Mouse (Mus musculus) intestine, embryonic 15.5 days (tissue): Measurements from ENCODE around the gene Dlx4. TPM values are rescaled to one million over a fixed set of nuclear protein-coding genes. Genes with fewer than 3 reads are reported as not detected.

Experiments
- ATAC-seq: fragments of 200-750 bp; cut with Nextera tagmentation; 2 replicates; pipeline ENCODE4 v1.8.0; 2017; ENCODE audit warnings: moderate TSS enrichment, moderate library complexity
- H3K27ac ChIP-seq: fragments of 300-500 bp; sonication (generic); 2 replicates; pipeline ENCODE4 v1.5.1; 2015; ENCODE audit warnings: mild to moderate bottlenecking, inconsistent platforms
- H3K27me3 ChIP-seq: fragments of 300-500 bp; sonication (generic); replicated peaks from 2 replicates; pipeline ENCODE4 v1.6.1; 2015; ENCODE audit warnings: inconsistent platforms
- H3K36me3 ChIP-seq: fragments of 300-500 bp; sonication (generic); 2 replicates; pipeline ENCODE4 v1.6.1; 2015; ENCODE audit warnings: inconsistent platforms
- H3K4me1 ChIP-seq: fragments of 300-500 bp; sonication (generic); replicated peaks from 2 replicates; pipeline ENCODE4 v1.6.1; 2015; ENCODE audit warnings: inconsistent platforms
- H3K4me2 ChIP-seq: fragments of 300-500 bp; sonication (generic); replicated peaks from 2 replicates; pipeline ENCODE4 v1.6.1; 2015; ENCODE audit warnings: mild to moderate bottlenecking, inconsistent platforms
- H3K4me3 ChIP-seq: fragments of 300-500 bp; sonication (generic); replicated peaks from 2 replicates; pipeline ENCODE4 v1.5.1; 2015; ENCODE audit warnings: inconsistent platforms
- H3K9ac ChIP-seq: fragments of 300-500 bp; sonication (generic); 2 replicates; pipeline ENCODE4 v1.6.1; 2015; ENCODE audit warnings: inconsistent platforms
- H3K9me3 ChIP-seq: fragments of 300-500 bp; sonication (generic); 2 replicates; pipeline ENCODE4 v1.6.1; 2016; ENCODE audit warnings: inconsistent platforms
- WGBS: fragments of 180-500 bp; shearing (Covaris S2); methylation state at CpG from one replicate; pipeline ENCODE4 v1.1.7; 2015; 5-methylcytosine and 5-hydroxymethylcytosine counted together
- polyA plus RNA-seq: library from polyadenylated mRNA; unstranded; fragments of >200 nt; fragmentation: Nextera tagmentation; extraction: Ambion mirVana; gene quantifications from 2 replicates; pipeline ENCODE4 v1.2.1, GENCODE M21; 2015

The Dlx4 gene
- polyA plus RNA-seq, 1 experiment from 2014 or later: 0.16 TPM

GRCm38 (mm10) chr11:95137281-95137680 is 8.8 kb downstream of the Dlx4 start:
- Histone ChIP-seq H3K36me3 (no peaks in the 10 kb centered on the region), H3K27me3 (peaks cover 59% of the 10 kb centered on the region), H3K9me3 (no peaks in the 10 kb centered on the region), H3K4me3 (no peak overlapping the region), H3K9ac (no peak overlapping the region), H3K4me2 (no peak overlapping the region), H3K4me1 (no peaks in the 10 kb centered on the region), H3K27ac (no peak overlapping the region)
- WGBS: 22% methylated on average over 6 of the region's 6 CpGs
- no peak for ATAC-seq

GRCm38 (mm10) chr11:95133321-95133720 is 12.7 kb downstream of the Dlx4 start:
- Histone ChIP-seq H3K36me3 (no peaks in the 10 kb centered on the region), H3K27me3 (peaks cover 26% of the 10 kb centered on the region), H3K9ac (no peak overlapping the region), H3K27ac (no peak overlapping the region), H3K4me2 (no peak overlapping the region), H3K4me1 (peaks cover 7% of the 10 kb centered on the region; the same call in 1 of the 2 replicates), H3K4me3 (no peak overlapping the region), H3K9me3 (no peaks in the 10 kb centered on the region)
- 69% methylated on average over 6 of the region's 6 CpGs for WGBS
- ATAC-seq: no peak

DNA sequence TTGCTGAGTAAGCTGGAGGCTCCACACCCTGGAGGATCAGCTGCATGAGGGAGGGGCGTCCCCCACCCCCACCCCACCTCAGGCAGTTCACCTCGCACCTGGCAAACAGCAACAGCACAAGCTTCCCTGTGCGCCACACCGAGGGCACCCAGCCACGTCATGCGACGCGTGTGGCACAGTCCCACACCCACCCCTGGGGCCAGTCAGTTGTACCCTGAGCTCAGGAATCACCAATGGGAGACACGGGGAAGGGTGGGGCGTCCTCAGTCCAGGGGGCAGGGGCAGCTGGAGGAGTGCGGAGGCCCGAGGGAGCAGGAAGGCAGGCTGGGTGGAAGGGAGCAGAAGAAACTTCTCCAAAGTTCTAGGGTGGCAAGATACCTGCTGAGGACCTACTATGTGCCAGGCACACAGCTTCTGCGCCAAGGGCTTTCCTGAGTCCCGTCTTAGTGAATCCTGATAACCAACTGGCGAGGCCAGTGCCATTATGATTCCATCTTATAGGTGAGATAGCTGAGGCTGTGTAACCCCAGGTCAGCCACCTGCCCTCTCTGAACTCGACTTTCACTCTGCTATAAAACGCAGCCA is 15.3 kb downstream of the Dlx4 start:
- Histone ChIP-seq H3K27me3 (peaks cover 11% of the 10 kb centered on the region; the same call in 1 of the 2 replicates), H3K27ac (no peak overlapping the region), H3K36me3 (no peaks in the 10 kb centered on the region), H3K9ac (no peak overlapping the region), H3K4me2 (peak overlapping the region; percentile 4), H3K4me1 (peaks cover 13% of the 10 kb centered on the region), H3K4me3 (no peak overlapping the region), H3K9me3 (no peaks in the 10 kb centered on the region)
- ATAC-seq: peak; percentile 90
- 55% methylated on average over 17 of the region's 17 CpGs for WGBS

DNA sequence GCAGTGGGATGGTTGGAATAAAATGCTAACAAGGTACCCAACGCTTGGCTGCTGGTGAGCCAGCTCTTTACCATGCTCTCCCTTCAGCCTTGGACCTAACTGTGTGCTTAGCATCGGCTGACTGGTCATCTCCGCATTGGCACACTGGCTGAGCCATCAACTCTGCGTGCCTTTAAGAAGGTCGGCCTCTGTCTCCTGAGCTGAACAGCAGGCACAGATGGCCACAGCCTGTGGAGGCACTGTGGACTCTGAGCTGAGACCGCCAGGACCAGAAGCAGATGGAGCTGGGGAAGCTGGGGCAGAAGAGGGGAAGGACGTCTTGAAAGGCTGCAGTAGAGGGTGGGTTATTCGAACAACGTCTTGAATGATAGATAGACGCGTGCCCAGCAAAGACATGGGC is 17.7 kb downstream of the Dlx4 start:
- no peak overlapping the region for H3K4me2 ChIP-seq
- no peak overlapping the region for H3K4me3 ChIP-seq
- ATAC-seq: no peak
- H3K27ac ChIP-seq: no peak overlapping the region
- peaks cover 13% of the 10 kb centered on the region for H3K4me1 ChIP-seq
- peaks cover 31% of the 10 kb centered on the region for H3K27me3 ChIP-seq
- WGBS: 59% methylated on average over 11 of the region's 11 CpGs
- H3K36me3 ChIP-seq: no peaks in the 10 kb centered on the region
- H3K9me3 ChIP-seq: no peaks in the 10 kb centered on the region
- no peak overlapping the region for H3K9ac ChIP-seq

DNA sequence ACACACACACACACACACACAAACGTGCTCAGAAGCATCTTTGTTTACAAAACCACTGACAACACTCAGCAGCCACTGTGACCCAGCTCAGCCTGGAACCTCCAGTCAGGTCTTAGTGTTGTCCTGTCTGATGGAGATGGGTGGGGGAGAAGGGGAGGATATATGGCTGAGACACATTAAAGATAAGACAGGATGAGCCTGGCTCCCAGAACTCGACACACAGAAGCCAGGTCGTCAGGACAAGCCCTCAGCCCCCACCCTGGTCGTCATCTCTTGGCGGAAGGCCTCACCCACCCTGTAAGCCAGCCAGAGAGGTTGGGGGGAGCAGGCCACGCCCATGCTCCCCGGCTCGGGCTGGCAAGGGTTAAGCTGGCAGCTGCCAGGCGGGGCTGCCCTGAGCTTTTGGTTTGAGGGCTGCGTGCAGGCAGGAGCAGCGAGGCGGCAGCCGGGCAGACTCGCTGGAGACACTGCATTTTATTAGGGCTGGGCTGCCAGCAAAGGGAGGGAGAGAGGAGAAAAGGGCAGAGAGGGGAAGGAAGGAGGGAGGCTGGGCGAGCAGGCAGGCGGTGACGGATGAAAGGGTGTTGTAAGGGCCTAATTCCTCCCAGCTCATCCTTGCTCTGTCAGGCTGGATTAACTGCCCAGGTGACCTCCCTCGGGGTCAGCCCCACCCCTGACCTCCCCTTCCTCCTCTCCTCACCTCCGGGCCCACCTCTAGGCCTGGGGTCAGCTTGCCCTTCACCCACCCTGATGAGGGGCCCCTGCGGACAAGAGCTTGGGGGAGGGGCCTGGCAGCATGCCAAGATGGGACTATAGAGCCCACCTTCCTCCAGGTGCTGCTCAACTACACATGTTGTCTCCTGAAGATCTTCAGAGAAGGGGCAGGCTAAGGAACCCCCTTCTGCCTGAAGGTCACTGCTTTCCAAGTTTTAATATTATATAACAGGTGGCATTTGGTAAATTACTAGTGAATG is 19.5 kb downstream of the Dlx4 start:
- H3K9ac ChIP-seq: no peak overlapping the region; the same call in 1 of the 2 replicates
- peak; percentile 46 for ATAC-seq

DNA sequence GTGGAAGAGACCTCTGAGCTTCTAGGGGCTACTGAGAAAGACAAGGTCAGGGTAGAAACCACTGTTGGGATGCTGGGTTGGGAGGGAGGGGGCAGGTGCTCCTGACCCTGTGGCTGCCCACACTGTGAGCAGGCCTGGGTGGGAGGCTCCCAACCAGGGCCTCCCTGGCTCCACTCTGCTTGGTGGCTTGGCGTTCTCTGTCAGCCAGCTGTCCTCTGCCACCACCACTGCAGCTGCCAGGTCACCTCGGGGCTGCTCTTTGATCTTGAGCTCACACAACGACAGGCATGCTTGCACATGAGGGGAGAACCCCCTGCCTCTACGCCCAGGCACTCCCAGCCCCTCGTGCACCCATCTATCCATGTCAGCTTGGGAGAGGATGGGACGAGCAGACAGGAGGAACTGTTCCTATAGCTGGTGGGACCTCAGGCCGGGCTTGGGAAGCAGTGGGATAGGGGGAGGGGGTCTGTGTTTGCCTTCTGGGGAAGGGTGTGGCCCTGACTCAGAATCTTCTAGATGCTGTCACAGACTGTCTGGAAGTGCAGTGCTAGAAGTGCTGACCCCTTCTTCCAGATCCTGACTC is 20.6 kb downstream of the Dlx4 start:
- ATAC-seq: no peak
- H3K4me1 ChIP-seq: peaks cover 23% of the 10 kb centered on the region
- no peaks in the 10 kb centered on the region for H3K9me3 ChIP-seq
- no peak overlapping the region for H3K4me3 ChIP-seq
- no peak overlapping the region for H3K27ac ChIP-seq
- H3K27me3 ChIP-seq: peaks cover 60% of the 10 kb centered on the region
- no peak overlapping the region for H3K9ac ChIP-seq
- H3K36me3 ChIP-seq: no peaks in the 10 kb centered on the region
- 36% methylated on average over 7 of the region's 7 CpGs for WGBS
- H3K4me2 ChIP-seq: no peak overlapping the region

More for the DNA sequence above, 19.5 kb downstream of the Dlx4 start:
- peak overlapping the region; percentile 48 for H3K4me2 ChIP-seq
- H3K9me3 ChIP-seq: no peaks in the 10 kb centered on the region
- H3K4me3 ChIP-seq: no peak overlapping the region
- 4% methylated on average over 20 of the region's 20 CpGs for WGBS
- peaks cover 17% of the 10 kb centered on the region for H3K4me1 ChIP-seq
- H3K36me3 ChIP-seq: no peaks in the 10 kb centered on the region
- peaks cover 49% of the 10 kb centered on the region for H3K27me3 ChIP-seq
- H3K27ac ChIP-seq: no peak overlapping the region

DNA sequence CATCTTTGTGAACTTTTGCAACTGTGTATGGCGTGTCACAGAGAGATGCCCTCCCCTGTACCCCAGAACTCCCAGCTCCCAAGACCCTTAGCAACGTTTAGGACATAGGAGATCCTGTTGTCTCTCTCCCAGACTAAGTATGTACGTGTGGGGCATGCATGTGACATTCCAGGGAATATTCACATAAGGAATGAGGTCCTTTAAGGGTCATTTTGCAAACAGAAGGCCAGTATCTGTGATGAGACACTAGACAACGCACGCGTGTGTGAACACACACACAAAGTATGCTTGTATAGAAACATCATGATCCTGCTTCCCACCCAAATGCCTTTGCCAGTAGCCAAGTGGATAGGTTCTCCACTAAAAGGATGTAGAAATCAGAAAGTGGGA is 24.0 kb downstream of the Dlx4 start:
- Histone ChIP-seq H3K9ac (no peak overlapping the region), H3K36me3 (no peaks in the 10 kb centered on the region), H3K27ac (no peak overlapping the region), H3K27me3 (peaks cover 76% of the 10 kb centered on the region), H3K9me3 (no peaks in the 10 kb centered on the region), H3K4me1 (peaks cover 31% of the 10 kb centered on the region), H3K4me2 (no peak overlapping the region), H3K4me3 (no peak overlapping the region)
- 52% methylated on average over 6 of the region's 6 CpGs for WGBS
- no peak for ATAC-seq

DNA sequence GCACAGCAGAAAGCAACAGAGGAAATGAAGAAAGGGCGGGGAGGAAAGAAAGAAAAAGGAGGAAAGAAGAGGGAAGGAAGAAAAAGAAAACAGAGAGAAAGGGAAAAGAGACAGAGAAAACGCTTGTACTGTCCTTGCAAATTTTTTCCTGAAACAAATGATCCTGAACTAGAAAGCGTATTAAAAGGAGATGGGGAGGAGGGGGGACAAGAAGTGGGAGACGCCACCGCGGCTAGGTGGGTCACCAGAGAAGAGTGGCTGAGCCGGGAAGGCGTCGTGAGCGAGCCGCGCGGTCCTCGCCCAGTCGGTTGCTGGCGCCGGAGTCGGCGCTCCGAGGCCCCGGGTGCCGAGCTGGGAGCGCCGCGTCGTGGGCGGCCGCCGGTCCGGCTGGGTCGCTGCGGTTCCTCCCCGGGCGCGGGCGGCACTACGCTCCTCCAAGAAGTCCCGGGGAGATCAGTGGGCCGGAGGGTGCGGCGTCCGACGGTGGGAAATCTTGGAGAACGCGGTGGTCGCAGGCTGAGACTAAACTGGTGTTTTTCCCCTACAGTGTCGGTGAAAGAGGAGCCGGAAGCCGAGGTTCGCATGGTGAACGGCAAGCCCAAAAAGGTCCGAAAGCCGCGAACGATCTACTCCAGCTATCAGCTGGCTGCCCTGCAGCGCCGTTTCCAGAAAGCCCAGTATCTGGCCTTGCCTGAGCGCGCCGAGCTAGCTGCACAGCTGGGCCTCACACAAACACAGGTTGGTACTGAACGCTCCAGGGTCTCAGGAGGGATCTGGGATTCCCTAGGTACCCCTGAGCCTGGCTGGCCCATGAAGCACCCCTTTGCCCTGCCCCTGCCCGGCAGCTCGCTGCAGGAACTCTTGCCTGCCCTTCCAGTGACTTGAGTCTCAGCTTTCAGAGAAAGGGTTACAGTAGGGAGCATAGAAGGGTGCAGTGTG is 24.6 kb downstream of the Dlx4 start:
- H3K36me3 ChIP-seq: no peaks in the 10 kb centered on the region
- peaks cover 26% of the 10 kb centered on the region for H3K4me1 ChIP-seq
- H3K9ac ChIP-seq: no peak overlapping the region; the same call in 1 of the 2 replicates
- H3K4me3 ChIP-seq: peak overlapping the region; percentile 39
- H3K9me3 ChIP-seq: no peaks in the 10 kb centered on the region
- no peak for ATAC-seq
- peaks cover 76% of the 10 kb centered on the region for H3K27me3 ChIP-seq
- H3K27ac ChIP-seq: no peak overlapping the region
- WGBS: 2% methylated on average over 63 of the region's 63 CpGs
- H3K4me2 ChIP-seq: peak overlapping the region; percentile 85

DNA sequence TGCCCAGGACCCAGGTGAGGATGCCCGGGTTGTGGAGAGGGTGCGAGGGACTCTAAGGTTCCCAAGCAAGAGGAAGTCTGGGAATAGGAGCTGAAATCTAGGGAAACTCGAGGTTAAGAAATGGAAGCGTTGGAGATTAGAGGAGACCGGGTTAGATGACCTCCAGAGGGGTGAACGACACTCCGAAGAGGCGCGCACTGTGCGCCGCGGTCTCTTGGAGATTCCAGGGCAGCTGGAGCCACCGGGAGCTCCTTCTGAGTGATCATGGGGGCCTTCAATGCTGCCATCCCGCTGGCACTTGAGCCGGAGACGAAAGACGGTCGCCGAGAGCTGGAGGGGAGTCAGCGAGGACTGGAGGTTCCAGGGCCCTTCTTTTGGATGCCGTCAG is 25.4 kb downstream of the Dlx4 start:
- Histone ChIP-seq H3K27ac (no peak overlapping the region), H3K4me1 (peaks cover 25% of the 10 kb centered on the region), H3K4me2 (peak overlapping the region; percentile 85), H3K4me3 (peak overlapping the region; percentile 39), H3K9ac (0 out of 2 replicates have a peak overlapping the region, but pooled peaks have one; percentile 8), H3K9me3 (no peaks in the 10 kb centered on the region), H3K36me3 (no peaks in the 10 kb centered on the region), H3K27me3 (peaks cover 73% of the 10 kb centered on the region)
- WGBS: 1% methylated on average over 21 of the region's 21 CpGs
- ATAC-seq: no peak

DNA sequence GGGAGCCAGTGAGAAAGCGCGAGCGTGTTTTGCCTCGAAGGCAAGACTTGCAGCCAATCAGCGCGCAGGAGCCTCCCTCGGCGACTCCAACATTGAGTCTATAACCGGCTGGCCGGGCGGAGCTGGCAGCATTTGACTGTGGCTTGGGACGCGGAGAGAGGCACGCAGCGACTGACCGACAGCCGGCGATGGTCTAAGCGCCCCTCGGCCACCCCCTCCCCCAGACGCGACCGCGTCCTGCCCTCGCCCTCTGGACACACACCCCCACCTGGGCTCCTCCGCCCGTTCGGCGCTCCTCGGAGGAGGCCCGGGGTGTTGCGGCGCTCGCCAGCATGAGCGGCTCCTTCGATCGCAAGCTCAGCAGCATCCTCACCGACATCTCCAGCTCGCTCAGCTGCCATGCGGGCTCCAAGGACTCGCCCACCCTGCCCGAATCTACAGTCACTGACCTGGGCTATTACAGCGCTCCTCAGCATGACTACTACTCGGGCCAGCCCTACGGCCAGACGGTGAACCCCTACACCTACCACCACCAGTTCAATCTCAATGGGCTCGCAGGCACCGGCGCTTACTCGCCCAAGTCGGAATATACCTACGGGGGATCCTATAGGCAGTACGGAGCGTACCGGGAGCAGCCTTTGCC is 26.0 kb downstream of the Dlx4 start, which contains the start of gene Dlx3:
Gene Dlx3 (plus strand): TSS at position 130 of the 643 bp plus-strand sequence.
- no peaks in the 10 kb centered on the region for H3K9me3 ChIP-seq
- H3K27me3 ChIP-seq: peaks cover 70% of the 10 kb centered on the region
- peak; percentile 34; the same call in 1 of the 2 replicates for ATAC-seq
- peak within 1 kb of the TSS; percentile 39 for H3K4me3 ChIP-seq
- H3K9ac ChIP-seq: 0 out of 2 replicates have a peak within 1 kb of the TSS, but pooled peaks have one; percentile 8
- H3K27ac ChIP-seq: no peak within 1 kb of the TSS
- peak within 1 kb of the TSS; percentile 85 for H3K4me2 ChIP-seq
- H3K4me1 ChIP-seq: peaks cover 25% of the 10 kb centered on the region
- no peaks in the 10 kb centered on the region for H3K36me3 ChIP-seq
- WGBS: under 1% methylated on average over 55 of the region's 55 CpGs

DNA sequence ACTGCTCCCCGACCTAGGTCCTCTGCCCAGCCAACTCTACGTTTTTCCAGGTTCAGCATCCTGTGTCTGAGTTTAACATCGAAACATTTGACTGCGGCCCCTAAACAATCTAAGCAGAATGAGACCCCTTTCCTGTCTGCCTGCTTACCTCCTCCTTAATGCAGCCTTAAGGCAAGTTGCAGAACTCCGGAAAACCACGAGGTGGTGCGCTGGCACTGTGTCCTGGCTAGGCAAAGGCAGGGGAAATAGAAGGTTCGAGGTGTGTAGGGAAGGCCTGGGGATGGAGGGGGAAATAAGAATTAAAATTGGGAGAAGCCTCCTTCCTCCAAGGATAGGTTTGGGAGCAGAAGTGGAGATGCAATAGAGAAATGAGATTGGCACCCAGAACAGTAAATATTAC is 27.6 kb downstream of the Dlx4 start:
- Histone ChIP-seq H3K36me3 (no peaks in the 10 kb centered on the region), H3K9me3 (no peaks in the 10 kb centered on the region), H3K4me2 (no peak overlapping the region), H3K27me3 (peaks cover 57% of the 10 kb centered on the region), H3K9ac (no peak overlapping the region), H3K4me1 (peaks cover 25% of the 10 kb centered on the region), H3K27ac (no peak overlapping the region), H3K4me3 (no peak overlapping the region)
- ATAC-seq: 0 out of 2 replicates have a peak, but pooled peaks have one; percentile 41
- 5% methylated on average over 8 of the region's 8 CpGs for WGBS
